Mouse (Mus musculus): ENCODE measurements at regions not wholly inside any gene's neighbourhood (a gene's known extent, or its start where the extent isn't known, plus 50 kb on each side); places are given as distances from the start of the nearest gene placed in this dataset.

GRCm38 (mm10) chr2:50755160-50755559 is 393.8 kb downstream of the Rnd3 start:
- no peak for DNase-seq (ENCODE audit: low spot score in 2 of 2)
- TF ChIP-seq CTCF (conservative IDR thresholded peaks at IDR 0.05) = no peak
- no peak overlapping the region for H3K4me3 ChIP-seq

GRCm38 (mm10) chr2:50752408-50752807 is 396.5 kb downstream of the Rnd3 start:
- TF ChIP-seq CTCF (conservative IDR thresholded peaks at IDR 0.05) = no peak
- no peak overlapping the region for H3K4me3 ChIP-seq
- DNase-seq (ENCODE audit: low spot score in 2 of 2) = no peak
- no peak overlapping the region for H3K27ac ChIP-seq

More at GRCm38 (mm10) chr2:50755160-50755559, 393.8 kb downstream of the Rnd3 start:
- H3K27ac ChIP-seq = no peak overlapping the region

GRCm38 (mm10) chr2:50750799-50751198 is 398.1 kb downstream of the Rnd3 start:
- H3K27ac ChIP-seq = no peak overlapping the region
- no peak for DNase-seq (ENCODE audit: low spot score in 2 of 2)
- H3K4me3 ChIP-seq = no peak overlapping the region
- no peak for TF ChIP-seq CTCF (conservative IDR thresholded peaks at IDR 0.05)

DNA sequence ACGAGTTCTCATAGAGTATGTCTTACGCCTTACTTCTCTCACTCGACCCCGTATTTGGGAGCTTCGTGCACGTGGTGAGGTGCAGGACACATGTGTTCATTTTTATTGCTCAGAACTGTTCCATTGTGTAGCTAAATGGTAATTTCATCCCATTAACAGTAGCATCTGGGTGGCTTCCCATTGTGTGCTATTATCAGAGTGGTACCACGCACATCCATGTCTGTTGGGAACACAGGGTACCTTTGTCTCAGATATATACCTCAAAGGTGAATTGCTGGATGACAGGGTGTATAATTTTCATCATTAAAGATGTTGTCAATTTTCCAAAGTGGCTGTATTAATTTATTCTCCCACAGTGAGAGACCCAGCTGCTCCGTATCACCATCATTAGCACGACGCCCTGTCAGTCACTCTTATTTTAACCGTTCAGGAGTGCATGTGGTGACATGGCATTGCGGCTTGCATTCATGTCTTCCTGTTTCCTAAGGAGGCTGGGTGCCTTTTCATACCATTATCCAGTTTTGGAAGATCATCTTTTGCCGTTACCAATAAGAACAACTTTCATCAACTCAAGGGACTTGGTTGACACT is 404.2 kb downstream of the Rnd3 start:
- H3K27ac ChIP-seq = no peak overlapping the region
- H3K4me3 ChIP-seq = no peak overlapping the region
- no peak for DNase-seq (ENCODE audit: low spot score in 2 of 2)
- TF ChIP-seq CTCF (conservative IDR thresholded peaks at IDR 0.05) = no peak

- Histone ChIP-seq H3K27ac (no peak overlapping the region), H3K4me3 (no peak overlapping the region)
- DNase-seq (ENCODE audit: low spot score in 2 of 2) = no peak
- TF ChIP-seq CTCF (conservative IDR thresholded peaks at IDR 0.05) = no peak
These were observed 405.1 kb downstream of the Rnd3 start for GRCm38 (mm10) chr2:50743785-50744258.

DNA sequence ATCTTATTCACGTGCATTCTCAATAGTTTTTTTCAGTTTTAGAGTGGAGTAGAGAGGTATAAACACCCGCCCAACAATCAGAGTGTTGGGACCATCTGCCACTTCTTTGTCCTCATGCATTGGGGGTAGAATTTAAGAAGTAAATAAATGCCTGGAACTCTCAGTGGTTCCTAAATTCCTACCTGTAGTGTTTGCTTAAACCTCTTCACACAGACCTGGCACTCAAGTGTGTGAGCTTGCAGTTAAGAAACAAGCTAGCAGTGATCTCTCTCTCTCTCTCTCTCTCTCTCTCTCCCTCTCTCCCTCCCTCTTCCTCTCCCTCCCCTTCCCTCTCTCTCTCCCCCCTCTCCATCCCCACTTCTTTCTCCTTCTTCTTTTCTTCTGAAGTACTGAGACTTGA is 406.5 kb downstream of the Rnd3 start:
- DNase-seq (ENCODE audit: low spot score in 2 of 2) = no peak
- no peak for TF ChIP-seq CTCF (conservative IDR thresholded peaks at IDR 0.05)
- Histone ChIP-seq H3K27ac (no peak overlapping the region), H3K4me3 (no peak overlapping the region)

DNA sequence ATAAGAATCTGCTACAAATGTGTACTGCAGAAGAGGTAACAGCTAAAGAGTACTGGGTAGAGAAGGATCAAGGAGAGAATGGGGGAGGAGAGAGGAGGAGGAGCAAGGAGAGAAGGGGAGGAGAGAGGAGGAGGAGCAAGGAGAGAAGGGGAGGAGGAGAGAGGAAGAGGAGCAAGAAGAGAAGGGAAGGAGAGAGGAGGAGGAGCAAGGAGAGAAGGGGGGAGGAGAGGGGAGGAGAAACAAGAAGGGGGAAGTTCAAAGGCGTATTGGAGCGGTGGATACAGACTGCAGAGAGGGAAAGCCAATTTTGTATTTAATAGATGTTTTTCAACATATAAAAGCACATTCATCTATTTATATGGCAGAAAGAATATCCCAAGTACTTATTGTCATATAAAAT is 407.6 kb downstream of the Rnd3 start:
- DNase-seq (ENCODE audit: low spot score in 2 of 2) = no peak
- TF ChIP-seq CTCF (conservative IDR thresholded peaks at IDR 0.05) = no peak
- no peak overlapping the region for H3K4me3 ChIP-seq
- H3K27ac ChIP-seq = no peak overlapping the region

DNA sequence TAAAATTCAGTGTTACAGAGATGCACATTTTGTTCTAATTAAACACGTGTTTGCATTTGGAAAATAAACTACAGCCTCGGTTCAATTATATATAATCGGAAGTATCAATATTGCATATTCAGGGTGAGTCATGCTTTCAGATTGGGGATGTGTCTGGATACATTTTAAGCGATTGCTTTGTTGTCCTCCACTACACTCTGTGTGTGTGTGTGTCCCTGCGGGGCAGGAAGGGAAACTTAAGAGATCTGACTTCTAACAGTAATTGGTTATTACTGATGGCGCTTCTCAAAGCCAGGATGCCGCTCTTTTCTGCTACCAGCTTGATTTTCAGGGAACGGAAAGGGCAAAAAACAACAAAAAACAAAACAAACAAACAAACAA is 409.3 kb downstream of the Rnd3 start:
- Histone ChIP-seq H3K4me3 (no peak overlapping the region), H3K27ac (no peak overlapping the region)
- DNase-seq (ENCODE audit: low spot score in 2 of 2) = no peak
- TF ChIP-seq CTCF (conservative IDR thresholded peaks at IDR 0.05) = no peak

GRCm38 (mm10) chr2:50738936-50739598 is 409.8 kb downstream of the Rnd3 start:
- TF ChIP-seq CTCF (conservative IDR thresholded peaks at IDR 0.05) = no peak
- H3K4me3 ChIP-seq = no peak overlapping the region
- no peak overlapping the region for H3K27ac ChIP-seq
- DNase-seq (ENCODE audit: low spot score in 2 of 2) = no peak

GRCm38 (mm10) chr2:50737706-50738105 is 411.2 kb downstream of the Rnd3 start:
- no peak overlapping the region for H3K4me3 ChIP-seq
- no peak for DNase-seq (ENCODE audit: low spot score in 2 of 2)
- TF ChIP-seq CTCF (conservative IDR thresholded peaks at IDR 0.05) = no peak
- no peak overlapping the region for H3K27ac ChIP-seq

DNA sequence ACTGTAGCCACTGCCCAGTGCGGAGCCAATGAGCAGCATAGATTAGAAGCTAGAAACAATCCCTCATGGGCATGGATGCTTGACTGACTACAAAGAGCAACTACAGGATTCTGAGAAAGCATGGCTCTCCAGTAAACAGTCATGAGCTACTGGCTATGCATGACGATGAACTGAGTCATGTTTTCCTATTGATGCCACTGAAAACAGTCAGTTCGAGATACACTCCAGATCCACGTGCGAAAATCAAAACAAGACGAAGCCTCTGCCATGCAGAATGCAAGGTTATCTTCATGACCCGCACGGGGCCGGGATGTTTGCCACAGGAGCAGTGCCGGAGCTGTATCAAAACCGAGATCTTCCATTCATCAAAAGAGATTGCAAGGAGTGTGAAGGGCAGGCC is 413.9 kb downstream of the Rnd3 start:
- Histone ChIP-seq H3K4me3 (no peak overlapping the region), H3K27ac (no peak overlapping the region)
- DNase-seq (ENCODE audit: low spot score in 2 of 2) = no peak
- TF ChIP-seq CTCF (conservative IDR thresholded peaks at IDR 0.05) = no peak

DNA sequence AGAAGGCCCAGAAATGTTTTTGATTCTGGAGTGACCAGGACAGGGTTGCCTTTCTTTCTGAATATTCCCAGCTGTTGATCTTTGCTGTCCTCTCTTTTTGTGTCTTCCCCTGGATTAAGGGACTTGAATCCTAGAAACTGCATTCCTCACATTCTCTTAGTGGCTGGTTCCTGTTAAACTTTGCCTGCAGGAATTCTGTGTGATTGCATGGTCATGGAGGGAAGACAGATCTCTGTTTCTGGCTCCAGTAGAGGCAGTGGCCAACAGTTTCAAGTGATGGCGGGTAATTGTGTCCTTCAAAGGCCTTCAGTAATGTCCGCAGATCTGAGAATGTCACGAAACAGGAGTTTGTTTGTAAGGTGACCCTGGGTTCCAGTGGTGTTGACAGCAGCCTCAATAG is 410.1 kb upstream of the Mmadhc start:
- no peak for TF ChIP-seq CTCF (conservative IDR thresholded peaks at IDR 0.05)
- DNase-seq (ENCODE audit: low spot score in 2 of 2) = no peak
- Histone ChIP-seq H3K27ac (no peak overlapping the region), H3K4me3 (no peak overlapping the region)

DNA sequence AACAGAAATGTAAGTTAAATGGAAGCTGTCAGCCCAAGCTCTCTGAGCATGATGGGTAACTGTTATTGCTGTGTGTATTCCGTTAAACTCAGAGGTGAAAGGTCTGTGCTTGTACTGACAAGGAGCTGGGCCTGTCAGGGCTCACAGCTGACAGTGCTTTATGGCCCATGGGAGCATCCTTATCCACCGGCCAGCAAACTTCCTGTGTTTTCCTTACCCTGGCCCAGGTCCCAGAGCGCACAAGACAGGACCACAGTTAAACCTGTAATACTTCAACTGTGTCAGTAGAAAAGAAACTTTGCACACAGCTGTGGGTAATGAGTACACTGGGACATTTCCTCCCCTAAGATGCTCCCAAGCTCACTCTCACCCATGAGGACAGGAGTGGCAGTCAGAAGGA is 407.7 kb upstream of the Mmadhc start:
- no peak for TF ChIP-seq CTCF (conservative IDR thresholded peaks at IDR 0.05)
- DNase-seq (ENCODE audit: low spot score in 2 of 2) = no peak
- Histone ChIP-seq H3K4me3 (no peak overlapping the region), H3K27ac (no peak overlapping the region)

Measured in layer of hippocampus, adult 2 months (tissue).